Mouse (Mus musculus): ENCODE results near the gene Zbtb38. TPM values are rescaled to one million over a fixed set of nuclear protein-coding genes. Genes with fewer than 3 reads are reported as not detected.

Zbtb38 gene
- polyA plus RNA-seq, 1 experiment from 2014 or later, result 13.4 TPM

- Histone ChIP-seq H3K4me1 (peaks cover 5% of the 10 kb centered on the region; the same call in 1 of the 2 replicates), H3K9me3 (no peaks in the 10 kb centered on the region), H3K27ac (no peak overlapping the region), H3K4me3 (no peak overlapping the region), H3K27me3 (ENCODE audit: insufficient read depth, poor library complexity, severe bottlenecking) (no peaks in the 10 kb centered on the region), H3K36me3 (no peaks in the 10 kb centered on the region)
- 89% methylated on average over 2 of the region's 2 CpGs for WGBS
- no peak for DNase-seq (ENCODE audit: low spot score)
These were observed 80.2 kb downstream of the Zbtb38 start for GRCm38 (mm10) chr9:96672466-96672865.

GRCm38 (mm10) chr9:96671249-96671648, 81.4 kb downstream of the Zbtb38 start:
- H3K36me3 ChIP-seq, result no peaks in the 10 kb centered on the region
- no peak overlapping the region for H3K27ac ChIP-seq
- DNase-seq (ENCODE audit: low spot score), result no peak
- peaks cover 5% of the 10 kb centered on the region; the same call in 1 of the 2 replicates for H3K4me1 ChIP-seq
- 85% methylated on average over 12 of the region's 12 CpGs for WGBS
- H3K27me3 ChIP-seq (ENCODE audit: insufficient read depth, poor library complexity, severe bottlenecking), result no peaks in the 10 kb centered on the region
- H3K4me3 ChIP-seq, result no peak overlapping the region
- H3K9me3 ChIP-seq, result no peaks in the 10 kb centered on the region

GRCm38 (mm10) chr9:96669877-96670276, 82.8 kb downstream of the Zbtb38 start:
- H3K4me3 ChIP-seq, result peak overlapping the region; percentile 52

GRCm38 (mm10) chr9:96668628-96669027, 84.0 kb downstream of the Zbtb38 start:
- H3K36me3 ChIP-seq, result no peaks in the 10 kb centered on the region
- H3K4me1 ChIP-seq, result peaks cover 5% of the 10 kb centered on the region; the same call in 1 of the 2 replicates
- DNase-seq (ENCODE audit: low spot score), result no peak
- H3K9me3 ChIP-seq, result no peaks in the 10 kb centered on the region
- H3K27ac ChIP-seq, result no peak overlapping the region
- no peaks in the 10 kb centered on the region for H3K27me3 ChIP-seq (ENCODE audit: insufficient read depth, poor library complexity, severe bottlenecking)
- no peak overlapping the region for H3K4me3 ChIP-seq
- 49% methylated on average over 5 of the region's 5 CpGs for WGBS

More at GRCm38 (mm10) chr9:96669877-96670276, 82.8 kb downstream of the Zbtb38 start:
- Histone ChIP-seq H3K9me3 (no peaks in the 10 kb centered on the region), H3K27me3 (ENCODE audit: insufficient read depth, poor library complexity, severe bottlenecking) (no peaks in the 10 kb centered on the region), H3K27ac (peak overlapping the region; percentile 77), H3K4me1 (peaks cover 5% of the 10 kb centered on the region; the same call in 1 of the 2 replicates), H3K36me3 (no peaks in the 10 kb centered on the region)
- WGBS, result 4% methylated on average over 15 of the region's 15 CpGs
- DNase-seq (ENCODE audit: low spot score), result peak; percentile 98

GRCm38 (mm10) chr9:96660510-96661244, 92.0 kb downstream of the Zbtb38 start:
- Histone ChIP-seq H3K4me1 (0 out of 2 replicates have a peak, but pooled peaks cover 5% of the 10 kb centered on the region), H3K36me3 (no peaks in the 10 kb centered on the region), H3K27me3 (ENCODE audit: insufficient read depth, poor library complexity, severe bottlenecking) (no peaks in the 10 kb centered on the region), H3K27ac (no peak overlapping the region), H3K9me3 (no peaks in the 10 kb centered on the region), H3K4me3 (no peak overlapping the region)
- no peak for DNase-seq (ENCODE audit: low spot score)
- WGBS, result 76% methylated on average over 10 of the region's 10 CpGs

GRCm38 (mm10) chr9:96659801-96660200, 92.8 kb downstream of the Zbtb38 start:
- DNase-seq (ENCODE audit: low spot score), result no peak
- H3K4me1 ChIP-seq, result 0 out of 2 replicates have a peak, but pooled peaks cover 5% of the 10 kb centered on the region
- H3K27me3 ChIP-seq (ENCODE audit: insufficient read depth, poor library complexity, severe bottlenecking), result no peaks in the 10 kb centered on the region
- no peaks in the 10 kb centered on the region for H3K36me3 ChIP-seq
- no peak overlapping the region for H3K27ac ChIP-seq
- H3K4me3 ChIP-seq, result no peak overlapping the region
- no peaks in the 10 kb centered on the region for H3K9me3 ChIP-seq
- WGBS, result 60% methylated on average over 2 of the region's 2 CpGs

- Histone ChIP-seq H3K4me3 (no peak overlapping the region), H3K36me3 (no peaks in the 10 kb centered on the region), H3K9me3 (no peaks in the 10 kb centered on the region), H3K27ac (no peak overlapping the region), H3K4me1 (no peaks in the 10 kb centered on the region), H3K27me3 (ENCODE audit: insufficient read depth, poor library complexity, severe bottlenecking) (no peaks in the 10 kb centered on the region)
- WGBS, result 42% methylated on average over 4 of the region's 4 CpGs
- DNase-seq (ENCODE audit: low spot score), result no peak
These were observed 99.1 kb downstream of the Zbtb38 start for GRCm38 (mm10) chr9:96653538-96653937.

GRCm38 (mm10) chr9:96652763-96653162, 99.9 kb downstream of the Zbtb38 start:
- WGBS, result 54% methylated on average over 6 of the region's 6 CpGs
- no peaks in the 10 kb centered on the region for H3K9me3 ChIP-seq
- H3K36me3 ChIP-seq, result no peaks in the 10 kb centered on the region
- H3K4me1 ChIP-seq, result no peaks in the 10 kb centered on the region
- no peak overlapping the region for H3K4me3 ChIP-seq
- H3K27me3 ChIP-seq (ENCODE audit: insufficient read depth, poor library complexity, severe bottlenecking), result no peaks in the 10 kb centered on the region
- no peak overlapping the region for H3K27ac ChIP-seq
- no peak for DNase-seq (ENCODE audit: low spot score)

- Histone ChIP-seq H3K9me3 (no peaks in the 10 kb centered on the region), H3K27me3 (ENCODE audit: insufficient read depth, poor library complexity, severe bottlenecking) (no peaks in the 10 kb centered on the region), H3K36me3 (no peaks in the 10 kb centered on the region), H3K4me1 (no peaks in the 10 kb centered on the region), H3K4me3 (no peak overlapping the region), H3K27ac (no peak overlapping the region)
- 76% methylated on average over 7 of the region's 7 CpGs for WGBS
- no peak for DNase-seq (ENCODE audit: low spot score)
These were observed 101.8 kb downstream of the Zbtb38 start for GRCm38 (mm10) chr9:96650807-96651206.

- WGBS, result 62% methylated on average over 9 of the region's 9 CpGs
- Histone ChIP-seq H3K4me3 (no peak overlapping the region), H3K27me3 (ENCODE audit: insufficient read depth, poor library complexity, severe bottlenecking) (no peaks in the 10 kb centered on the region), H3K27ac (no peak overlapping the region), H3K9me3 (no peaks in the 10 kb centered on the region), H3K4me1 (no peaks in the 10 kb centered on the region), H3K36me3 (no peaks in the 10 kb centered on the region)
- DNase-seq (ENCODE audit: low spot score), result no peak
These were observed 102.7 kb downstream of the Zbtb38 start for GRCm38 (mm10) chr9:96649924-96650323.

- WGBS, result 87% methylated on average over 4 of the region's 4 CpGs
- H3K27me3 ChIP-seq (ENCODE audit: insufficient read depth, poor library complexity, severe bottlenecking), result no peaks in the 10 kb centered on the region
These were observed 103.3 kb downstream of the Zbtb38 start for GRCm38 (mm10) chr9:96649362-96649761.

GRCm38 (mm10) chr9:96646668-96647295, 105.8 kb downstream of the Zbtb38 start:
- Histone ChIP-seq H3K36me3 (no peaks in the 10 kb centered on the region), H3K4me1 (no peaks in the 10 kb centered on the region), H3K27ac (no peak overlapping the region), H3K27me3 (ENCODE audit: insufficient read depth, poor library complexity, severe bottlenecking) (no peaks in the 10 kb centered on the region), H3K4me3 (no peak overlapping the region), H3K9me3 (no peaks in the 10 kb centered on the region)
- peak; percentile 52 for DNase-seq (ENCODE audit: low spot score)
- 57% methylated on average over 2 of the region's 2 CpGs for WGBS

More at GRCm38 (mm10) chr9:96649362-96649761, 103.3 kb downstream of the Zbtb38 start:
- Histone ChIP-seq H3K4me1 (no peaks in the 10 kb centered on the region), H3K27ac (no peak overlapping the region), H3K36me3 (no peaks in the 10 kb centered on the region), H3K9me3 (no peaks in the 10 kb centered on the region), H3K4me3 (no peak overlapping the region)
- DNase-seq (ENCODE audit: low spot score), result no peak

GRCm38 (mm10) chr9:96644840-96645239, 107.8 kb downstream of the Zbtb38 start:
- H3K4me3 ChIP-seq, result no peak overlapping the region
- H3K27ac ChIP-seq, result no peak overlapping the region
- 0 out of 2 replicates have a peak, but pooled peaks cover 4% of the 10 kb centered on the region for H3K4me1 ChIP-seq
- H3K9me3 ChIP-seq, result no peaks in the 10 kb centered on the region
- no peak for DNase-seq (ENCODE audit: low spot score)
- WGBS, result 81% methylated on average over 2 of the region's 2 CpGs
- H3K36me3 ChIP-seq, result no peaks in the 10 kb centered on the region
- H3K27me3 ChIP-seq (ENCODE audit: insufficient read depth, poor library complexity, severe bottlenecking), result no peaks in the 10 kb centered on the region
